Mouse (Mus musculus) liver, postnatal 0 days (tissue): ENCODE data around the gene Zfp229.

ENCODE experiments used
- CTCF ChIP-seq: sonication (generic); IDR thresholded peaks from 2 replicates; pipeline ENCODE4 v1.5.1; 2016; ENCODE audit warnings: antibody characterized with exemption, low read depth
- EP300 ChIP-seq: IDR thresholded peaks from 2 replicates; pipeline ENCODE4 v1.6.1; 2016; ENCODE audit warnings: antibody characterized with exemption, low read depth, mild to moderate bottlenecking

DNA sequence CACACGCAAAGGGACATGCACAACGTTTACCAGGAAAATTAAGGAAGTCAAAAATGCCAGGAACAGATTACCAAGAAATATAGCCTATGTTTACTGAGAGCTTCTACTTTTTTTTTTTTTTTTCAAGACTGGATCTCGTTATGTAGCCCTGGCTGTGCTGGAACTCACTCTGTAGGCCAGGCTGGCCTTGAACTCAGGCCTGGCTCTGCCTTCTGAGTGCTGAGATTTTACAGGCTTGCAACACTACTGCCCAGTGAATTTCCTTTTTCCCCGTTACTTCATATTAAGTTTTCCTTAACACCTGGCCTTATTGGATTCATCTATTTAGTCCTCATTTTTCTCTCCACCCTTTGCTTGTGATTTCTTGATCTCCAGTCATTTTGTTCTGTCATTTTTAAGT is 2.5 kb downstream of the Zfp229 start:
- TF ChIP-seq CTCF = no peak
- TF ChIP-seq EP300 = no peak
